Mouse (Mus musculus) gastrocnemius, postnatal 10 days (tissue): Measurements from ENCODE around the gene Krt222. TPM values are rescaled to one million over a fixed set of nuclear protein-coding genes. Genes with fewer than 3 reads are reported as not detected.

Source experiments
- total RNA-seq, 2 experiments: library from RNA; stranded (reverse); gene quantifications; 2 replicates each; pipeline ENCODE4 v1.2.3; 2021

Gene Krt222
- total RNA-seq, 2 experiments from 2014 or later, result 9.3 to 11.7 TPM

Other genes starting within 250 kb of the Krt222 start
- 10 to 100 TPM; 33.9 to 43.9 TPM for gene Top2a, start 219.9 kb downstream of the Krt222 start, total RNA-seq
- 100 to 1,000 TPM; 172 to 198 TPM for gene Igfbp4, start 202.8 kb downstream of the Krt222 start, total RNA-seq
- gene Tns4, start 154.8 kb downstream of the Krt222 start, total RNA-seq, result not detected
- gene Ccr7, start 89.0 kb downstream of the Krt222 start, total RNA-seq, result under 1 TPM; 0.14 to 0.23 TPM
- gene Smarce1, start 13.1 kb downstream of the Krt222 start, total RNA-seq, result 10 to 100 TPM; 55.5 to 63.5 TPM
- gene Krt24, start 41.2 kb upstream of the Krt222 start, total RNA-seq, result not detected
- under 1 TPM in 1 of 2 experiments, not detected in 1; 0.14 TPM for gene Krt25, start 78.9 kb upstream of the Krt222 start, total RNA-seq
- gene Krt26, start 93.9 kb upstream of the Krt222 start, total RNA-seq, result not detected
- not detected for gene Krt27, start 107.0 kb upstream of the Krt222 start, total RNA-seq
- gene Krt28, start 130.8 kb upstream of the Krt222 start, total RNA-seq, result under 1 TPM in 1 of 2 experiments, not detected in 1; 0.16 TPM
- gene Krt10, start 145.3 kb upstream of the Krt222 start, total RNA-seq, result 1 to 10 TPM; 5.6 to 6.6 TPM
- gene Krt12, start 178.2 kb upstream of the Krt222 start, total RNA-seq, result not detected
- gene Krt20, start 194.1 kb upstream of the Krt222 start, total RNA-seq, result under 1 TPM in 1 of 2 experiments, not detected in 1; 0.12 TPM
- gene Krt23, start 249.1 kb upstream of the Krt222 start, total RNA-seq, result under 1 TPM in 1 of 2 experiments, not detected in 1; 0.16 TPM